Mouse (Mus musculus): ENCODE data around the gene Plod1.
"Not testable (repeated sequence)": the region's sequence is repeated elsewhere in the genome, so short reads cannot be mapped to it uniquely, and the experiment has no call there.

Plod1 gene

DNA sequence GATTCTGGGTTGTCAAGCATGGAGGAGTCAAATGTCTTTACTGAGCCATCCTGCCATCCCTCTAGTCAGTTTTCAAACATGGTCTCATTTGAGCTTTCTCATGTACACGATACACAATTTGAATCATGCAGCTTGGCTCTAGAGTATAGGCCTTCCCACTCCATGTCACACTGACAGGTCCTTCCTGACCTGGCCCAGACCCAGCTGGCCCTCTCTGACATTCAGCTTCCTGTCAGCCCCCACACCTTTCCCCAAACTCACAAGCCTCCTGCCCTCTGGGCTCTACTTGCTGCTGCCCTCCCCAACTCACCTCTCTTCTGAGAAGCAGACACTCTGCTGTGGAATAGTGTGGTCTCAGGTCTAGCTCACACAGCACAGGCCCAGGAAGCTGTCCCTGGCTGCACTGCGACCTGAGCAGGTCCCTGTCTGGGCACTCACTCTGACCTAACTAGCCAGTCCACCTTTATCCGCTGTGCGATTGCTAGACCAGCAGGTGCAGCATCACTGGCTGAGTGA is 40.7 kb downstream of the Plod1 start:
- no peak for DNase-seq (ENCODE audit: low spot score)

DNA sequence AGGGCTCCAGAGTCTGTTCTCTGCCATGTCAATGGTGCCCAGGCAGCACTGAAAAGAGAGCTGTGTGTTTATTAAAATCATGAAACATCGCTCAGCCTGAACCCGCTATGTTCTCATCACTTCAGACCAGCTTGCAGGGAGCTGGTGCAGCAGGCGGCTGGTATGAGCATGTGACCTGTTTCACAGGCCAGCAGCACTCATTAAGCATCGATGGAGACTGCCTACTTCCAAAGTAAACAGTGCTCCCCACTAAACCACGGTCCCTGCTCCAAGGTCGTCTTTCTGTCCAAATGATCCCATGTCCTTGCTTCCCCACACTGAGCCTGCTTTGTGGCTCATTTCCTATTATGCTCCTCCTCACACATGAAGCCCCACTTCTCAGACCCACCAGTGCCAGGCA is 46.2 kb downstream of the Plod1 start:
- DNase-seq (ENCODE audit: low spot score): no peak

DNA sequence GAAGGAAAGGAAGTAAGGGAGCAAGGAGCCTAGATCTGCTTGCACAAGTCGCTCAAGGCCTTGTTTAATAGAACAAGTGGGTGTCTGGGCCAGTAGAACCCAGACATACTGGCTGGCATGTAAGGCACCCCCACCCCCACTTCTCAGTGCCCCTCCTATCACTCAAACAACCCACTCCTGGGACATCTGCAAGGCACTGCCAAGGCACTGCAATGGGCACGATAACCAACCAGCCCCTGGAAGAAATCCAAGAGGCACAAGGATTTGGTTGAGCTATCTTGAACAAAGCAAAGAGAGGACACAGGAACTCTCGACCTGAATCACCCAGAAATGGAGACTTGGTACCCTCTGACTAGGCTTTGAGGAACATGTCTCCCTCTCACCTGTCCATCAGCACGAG is 48.3 kb downstream of the Plod1 start:
- no peak for DNase-seq (ENCODE audit: low spot score)

DNA sequence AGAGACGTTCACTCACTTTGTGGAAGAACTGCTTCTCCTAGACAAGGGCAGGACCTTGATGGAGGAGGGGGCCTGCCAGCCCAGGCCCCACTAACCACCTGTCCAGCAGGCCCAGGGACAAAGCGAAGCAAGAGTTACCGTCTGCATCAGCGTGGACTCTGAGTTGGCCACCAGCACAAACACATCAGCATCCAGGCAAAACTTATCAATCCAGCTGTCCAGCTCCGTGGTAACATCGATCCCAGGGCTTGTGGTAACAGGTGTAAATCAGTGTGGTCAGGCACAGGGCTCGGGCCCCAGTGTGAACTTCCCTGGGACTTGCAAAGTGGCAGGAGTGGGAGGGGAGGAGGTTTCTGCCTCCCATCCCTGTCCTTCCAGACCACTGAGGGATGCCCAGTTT is 49.3 kb downstream of the Plod1 start:
- no peak for DNase-seq (ENCODE audit: low spot score)

DNA sequence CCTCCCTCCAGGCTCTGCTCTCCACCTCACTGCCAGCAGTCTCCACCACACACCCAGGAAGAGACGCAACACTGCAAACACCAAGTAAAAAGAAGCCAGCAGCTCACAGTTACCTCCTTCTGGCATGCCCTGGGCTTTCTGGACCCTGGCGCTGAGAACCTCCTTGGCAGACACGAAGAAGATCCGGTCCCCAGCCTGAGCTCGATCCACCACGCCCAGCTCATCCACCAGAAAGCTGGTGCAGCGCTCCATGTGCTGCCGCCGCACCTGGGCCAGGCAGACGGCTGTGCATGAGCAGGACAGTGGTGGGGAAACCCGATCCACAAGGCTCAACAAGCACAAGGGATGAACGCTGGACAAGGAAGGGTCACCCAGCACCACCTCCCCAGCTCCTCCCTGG is 50.4 kb downstream of the Plod1 start:
- no peak for DNase-seq (ENCODE audit: low spot score)

DNA sequence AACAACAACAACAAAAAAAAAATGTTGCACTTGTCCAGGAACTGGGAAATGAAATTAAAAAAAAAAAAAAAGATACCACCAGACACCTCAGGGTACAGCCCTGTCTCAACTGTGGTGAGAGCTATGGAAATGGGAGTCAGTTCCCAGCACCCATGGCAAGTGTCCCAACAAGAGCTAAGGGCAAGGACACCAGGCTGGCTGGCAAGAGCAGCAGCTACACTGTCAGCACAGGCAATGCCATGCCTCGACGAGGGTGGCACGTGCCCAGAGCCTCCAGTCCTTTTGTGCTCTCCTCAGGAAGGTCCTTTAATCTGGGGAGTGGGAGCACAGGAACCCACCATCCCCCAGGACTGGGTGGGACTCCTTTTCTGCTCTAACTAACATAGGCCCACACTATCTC is 52.4 kb downstream of the Plod1 start:
- DNase-seq (ENCODE audit: low spot score): no peak

DNA sequence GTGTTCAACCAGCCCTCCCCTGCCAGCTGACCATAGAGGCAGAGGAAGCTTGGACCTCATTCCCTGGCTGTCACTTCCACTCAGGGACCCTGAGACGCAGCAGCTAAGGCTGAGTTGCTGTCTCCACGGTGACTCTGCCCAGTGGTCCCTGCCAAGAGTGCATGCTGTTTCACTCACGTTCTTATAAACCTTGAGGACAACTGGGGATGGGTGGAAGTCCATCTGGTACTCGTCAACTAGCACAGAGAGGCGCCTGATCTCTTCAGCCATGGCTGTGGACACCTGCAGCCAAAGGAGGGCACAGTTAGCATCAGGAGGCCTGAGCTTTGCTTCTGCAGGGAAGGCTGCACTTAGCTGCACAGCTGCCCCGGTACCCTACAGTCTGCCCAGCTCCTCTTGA is 53.5 kb downstream of the Plod1 start:
- DNase-seq (ENCODE audit: low spot score): no peak

DNA sequence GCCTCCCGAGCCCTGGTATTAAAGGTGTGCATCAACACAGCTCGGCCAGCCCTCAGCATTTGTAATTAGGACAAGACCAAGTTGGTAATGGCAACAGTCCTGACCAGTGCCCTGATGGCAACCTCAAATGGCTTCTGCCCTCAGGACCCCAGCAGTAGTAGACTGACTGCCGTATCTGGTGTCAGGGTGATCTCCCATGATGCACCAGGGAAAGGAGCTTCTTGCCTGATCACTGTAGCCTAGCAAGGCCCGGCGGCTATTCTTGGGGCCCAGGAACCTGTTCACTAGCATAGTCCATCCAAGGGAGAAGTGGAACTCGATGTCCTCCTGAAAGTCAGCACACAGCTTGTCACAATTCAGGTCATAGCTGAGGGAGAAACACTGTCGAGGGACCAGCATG is 54.8 kb downstream of the Plod1 start:
- DNase-seq (ENCODE audit: low spot score): no peak

DNA sequence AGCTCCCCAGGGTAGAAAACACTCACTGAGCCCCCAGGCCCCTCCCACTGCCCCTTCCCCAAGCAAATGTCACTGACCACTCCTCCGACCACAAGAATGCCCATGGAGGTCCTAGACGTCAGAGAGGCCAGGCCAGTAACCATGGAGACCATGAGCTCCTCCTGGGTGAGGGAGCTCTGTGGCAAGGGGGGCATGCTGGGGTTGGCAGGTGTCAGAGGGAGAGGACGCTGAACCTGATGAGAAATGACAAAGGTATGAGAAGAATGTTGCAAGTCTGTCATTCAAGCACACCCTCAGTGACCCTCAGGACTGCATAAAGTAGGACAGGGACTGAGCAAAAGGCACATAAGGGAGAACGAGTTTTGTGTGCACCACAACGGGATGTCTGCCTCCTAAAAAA is 56.7 kb downstream of the Plod1 start:
- DNase-seq (ENCODE audit: low spot score): no peak

DNA sequence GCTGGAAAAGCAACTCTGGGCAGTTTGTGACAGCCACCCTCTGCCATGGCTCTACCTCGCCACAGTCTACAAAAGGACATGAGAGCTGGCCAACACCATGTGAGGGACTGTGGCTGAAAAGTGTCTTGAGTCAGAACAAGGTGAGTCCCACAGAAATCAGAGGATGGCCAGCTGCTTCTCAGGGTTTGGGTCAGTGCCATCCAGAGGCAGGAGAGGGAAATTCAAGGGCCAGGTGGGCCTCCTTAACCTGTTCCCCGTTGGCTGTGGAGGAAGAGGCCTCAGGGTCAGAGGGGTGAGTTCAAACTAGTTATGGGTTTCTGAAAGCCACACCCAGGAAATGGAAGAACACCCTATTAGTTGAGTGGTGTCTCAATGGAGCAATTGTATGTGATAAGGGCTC is 57.1 kb downstream of the Plod1 start:
- DNase-seq (ENCODE audit: low spot score): no peak

DNA sequence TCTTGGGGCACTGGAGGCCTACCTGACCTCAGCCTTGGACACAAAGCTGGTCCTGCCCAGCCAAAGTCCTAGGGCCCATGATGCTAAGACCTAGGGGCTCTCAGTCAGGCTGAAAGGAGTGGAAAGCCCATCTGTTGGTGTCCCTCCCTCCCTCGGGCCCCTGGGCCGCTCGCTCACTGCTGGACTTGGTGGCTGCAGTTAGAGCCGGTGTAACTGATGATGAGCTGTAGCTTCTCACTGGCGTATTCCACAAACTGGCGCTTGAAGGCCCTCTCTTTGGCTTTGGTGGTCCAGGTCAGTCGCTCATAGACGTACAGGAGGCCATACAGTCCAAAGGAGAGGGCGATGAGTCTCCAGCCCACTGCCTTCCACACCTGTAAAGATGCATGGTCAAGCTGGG is 58.0 kb downstream of the Plod1 start:
- DNase-seq (ENCODE audit: low spot score): no peak

DNA sequence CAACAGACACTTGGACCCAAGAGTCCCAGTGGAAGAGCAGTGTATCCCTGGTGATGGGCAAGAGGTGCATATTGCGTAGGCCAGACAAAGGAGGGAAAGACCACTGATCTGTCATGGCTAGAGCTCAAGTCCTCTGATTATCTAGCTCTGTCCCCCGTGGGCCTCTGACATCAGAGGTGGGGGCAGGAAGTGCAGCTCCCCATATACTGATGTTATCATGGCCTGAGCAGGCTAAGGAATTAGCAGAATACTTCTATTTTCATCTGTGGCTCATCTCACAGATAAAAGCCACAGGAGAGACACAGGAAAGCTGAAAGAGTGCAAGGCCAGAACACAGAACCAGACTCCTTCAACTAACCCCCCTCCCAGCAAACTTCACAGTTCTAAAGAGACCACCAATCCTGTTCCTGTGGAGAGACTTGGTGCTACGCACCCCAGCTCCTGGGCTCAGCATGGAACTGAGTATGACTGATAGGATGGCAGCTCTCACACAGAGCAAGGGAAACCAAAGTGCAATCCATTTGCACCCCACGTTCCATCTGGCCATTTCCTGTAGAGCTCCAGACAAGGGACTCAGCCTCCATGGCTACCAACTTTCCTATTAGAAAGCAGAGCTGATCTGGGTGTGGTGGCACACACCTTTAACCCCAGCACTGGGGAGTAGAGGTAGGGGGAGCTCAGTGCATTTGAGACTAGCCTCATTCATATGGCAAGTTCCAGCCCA is 60.6 kb downstream of the Plod1 start:
- no peak for DNase-seq (ENCODE audit: low spot score)

DNA sequence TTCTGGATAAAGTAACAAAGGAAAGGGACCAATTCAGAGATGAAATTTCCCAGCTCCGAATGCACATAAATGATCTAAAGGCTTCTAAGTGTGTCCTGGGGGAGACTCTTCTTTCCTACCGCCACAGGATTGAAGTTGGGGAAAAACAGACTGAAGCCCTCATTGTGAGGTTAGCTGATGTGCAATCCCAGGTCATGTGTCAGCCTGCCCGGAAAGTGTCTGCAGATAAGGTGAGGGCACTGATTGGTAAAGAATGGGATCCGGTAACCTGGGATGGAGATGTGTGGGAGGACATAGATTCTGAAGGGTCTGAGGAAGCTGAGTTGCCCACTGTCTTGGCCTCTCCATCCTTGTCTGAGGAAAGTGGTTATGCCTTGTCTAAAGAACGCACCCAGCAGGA is 67.3 kb downstream of the Plod1 start:
- DNase-seq (ENCODE audit: low spot score): no peak

DNA sequence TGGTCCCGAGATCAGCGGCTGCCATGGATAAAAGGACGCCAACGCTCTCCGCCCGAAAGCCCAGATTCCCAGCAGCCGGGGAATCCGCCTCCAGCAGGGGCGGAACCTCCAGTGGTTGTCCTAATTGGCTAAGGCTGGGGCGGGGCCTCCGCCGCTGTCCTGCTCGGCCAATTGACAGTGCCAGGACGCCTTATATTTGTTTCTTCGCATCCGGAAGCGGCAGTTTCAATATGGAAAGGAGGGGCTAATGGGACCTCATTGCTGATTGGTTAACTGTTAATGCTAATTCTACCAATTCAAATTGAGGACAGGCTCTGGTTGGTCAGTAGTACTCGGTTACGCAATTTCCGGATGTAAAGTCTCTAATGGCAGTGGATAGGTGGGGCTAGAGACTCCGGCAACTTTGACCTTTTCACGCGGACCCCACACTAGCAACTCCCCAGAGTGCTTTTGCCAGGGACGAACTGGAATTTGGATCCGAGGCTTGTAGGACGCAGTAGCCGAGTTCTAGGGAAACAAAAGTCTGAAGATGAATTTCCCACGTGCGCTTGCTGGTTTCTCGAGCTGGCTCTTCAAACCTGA is 68.0 kb downstream of the Plod1 start, which contains the start of the genes Miip and Fv1:
Gene Miip (minus strand): TSS at position 367 of the 582 bp plus-strand sequence.
Gene Fv1 (plus strand): TSS at position 530 of the 582 bp plus-strand sequence.
- DNase-seq (ENCODE audit: low spot score): peak; percentile 96

DNA sequence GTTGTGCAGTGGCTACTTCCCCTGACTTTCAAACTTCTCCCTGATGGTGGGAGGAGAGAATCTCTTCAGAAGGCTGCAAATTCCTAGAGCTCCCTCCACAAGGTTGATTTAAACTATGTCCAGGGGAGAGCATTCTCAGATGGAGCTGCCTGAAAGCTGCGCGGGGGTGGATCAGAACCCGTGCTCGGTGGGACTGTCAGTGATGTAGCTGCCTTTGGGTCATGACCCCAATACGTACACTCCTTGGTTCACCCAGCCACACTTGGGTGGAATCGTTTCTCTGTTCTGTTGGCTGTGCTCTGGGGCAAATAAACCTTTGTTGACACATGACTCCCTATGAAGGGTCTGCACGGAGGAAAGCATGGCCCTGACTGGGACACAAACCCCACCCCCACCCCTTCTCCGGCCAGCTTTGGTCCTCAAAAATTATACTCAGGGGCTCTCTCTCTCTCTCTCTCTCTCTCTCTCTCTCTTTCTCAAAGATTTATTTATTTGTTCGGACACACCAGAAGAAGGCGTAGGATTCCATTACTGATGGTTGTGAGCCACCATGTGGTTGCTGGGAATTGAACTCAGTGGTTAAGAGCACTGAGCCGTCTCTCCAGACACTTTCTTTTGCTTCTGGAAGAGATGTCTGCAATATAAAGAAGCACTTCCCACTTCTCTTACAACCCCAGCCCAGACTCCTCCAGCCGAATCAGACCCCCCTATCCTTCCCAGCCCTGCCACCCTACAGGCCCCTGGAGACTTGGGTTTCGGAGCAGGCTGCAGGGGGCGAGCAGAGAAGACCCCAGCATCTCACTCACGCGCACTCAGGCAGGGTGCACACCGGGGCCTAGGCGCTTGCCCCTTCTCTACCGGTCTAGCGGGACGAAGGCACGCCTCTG is 68.8 kb downstream of the Plod1 start:
- no peak for DNase-seq (ENCODE audit: low spot score)

DNA sequence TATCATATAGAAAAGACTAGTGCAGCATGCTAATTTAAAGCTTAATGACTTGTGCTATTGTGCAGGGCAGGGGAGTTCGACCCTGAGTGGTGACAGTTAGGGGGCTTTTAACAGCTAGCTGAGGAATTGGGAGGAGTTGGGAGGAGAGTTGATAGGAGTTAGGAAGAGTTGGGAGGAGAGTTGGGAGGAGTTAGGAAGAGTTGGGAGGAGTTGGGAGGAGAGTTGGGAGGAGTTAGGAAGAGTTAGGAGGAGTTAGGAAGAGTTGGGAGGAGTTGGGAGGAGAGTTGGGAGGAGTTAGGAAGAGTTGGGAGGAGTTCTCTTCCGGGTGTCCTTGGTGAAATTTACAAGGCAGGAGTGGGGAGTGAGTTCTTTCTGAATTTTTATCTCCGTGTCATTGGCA is 69.8 kb downstream of the Plod1 start:
- DNase-seq (ENCODE audit: low spot score): not testable (repeated sequence)

DNA sequence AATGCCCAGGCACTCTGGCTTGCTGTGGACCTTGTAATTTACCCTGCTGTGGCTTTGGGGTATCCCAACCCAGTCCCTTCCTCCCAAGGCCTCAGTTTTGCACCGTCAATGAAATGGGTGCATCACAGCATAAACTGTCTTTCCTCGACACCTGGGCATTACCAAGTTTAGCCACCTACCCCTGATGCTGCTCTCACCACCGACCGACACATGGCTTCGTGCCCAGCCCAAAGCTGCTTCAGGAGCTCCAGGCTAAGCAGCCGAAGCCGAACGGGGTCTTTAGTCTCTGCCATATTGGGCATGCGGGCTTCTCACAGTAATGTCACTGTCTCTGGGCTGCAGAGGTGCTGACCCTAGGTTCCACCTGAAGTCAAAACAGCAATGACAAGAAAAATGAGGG is 70.5 kb downstream of the Plod1 start:
- no peak for DNase-seq (ENCODE audit: low spot score)

DNA sequence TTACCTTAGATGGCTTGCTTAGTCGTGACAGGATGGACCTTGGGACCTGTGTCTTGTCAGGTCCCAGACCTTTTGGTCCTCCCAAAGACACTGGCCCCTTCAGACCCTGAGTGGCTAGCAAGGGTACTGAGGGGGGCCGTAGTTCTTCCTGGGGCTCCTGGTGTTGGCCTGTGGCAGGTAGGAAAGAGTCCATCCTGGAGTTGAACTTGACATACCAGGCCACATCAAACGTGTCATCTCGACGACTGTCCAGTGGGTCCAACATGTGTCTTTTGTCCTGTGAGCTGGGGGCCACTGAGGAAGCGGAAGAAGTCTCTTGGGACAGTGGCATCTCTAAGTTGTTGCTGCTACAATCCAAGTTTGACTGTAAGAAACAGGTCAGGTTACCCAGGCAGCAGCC is 70.9 kb downstream of the Plod1 start:
- no peak for DNase-seq (ENCODE audit: low spot score)

DNA sequence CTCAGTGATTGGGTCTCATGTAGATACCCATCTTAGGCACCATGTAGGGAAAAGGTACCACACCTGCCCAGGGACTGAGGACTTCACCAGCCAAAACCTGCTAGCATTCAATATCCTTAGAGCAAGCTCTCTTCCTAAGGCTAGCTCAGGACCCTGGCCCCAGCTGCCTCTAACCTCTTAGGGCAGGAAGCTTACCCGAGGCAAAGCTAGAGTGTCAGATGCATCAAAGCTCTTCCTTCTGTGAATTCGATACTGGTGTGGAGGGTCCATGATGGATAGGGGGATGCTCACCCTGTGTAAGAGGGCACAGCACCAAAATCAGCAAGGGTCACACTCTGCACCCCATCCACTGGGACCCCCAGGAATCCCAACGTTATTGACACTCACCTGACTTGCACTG is 74.5 kb downstream of the Plod1 start:
- DNase-seq (ENCODE audit: low spot score): no peak

Data from T-cell, adult 2 months (primary cell).